Mouse (Mus musculus) lung, embryonic 16.5 days (tissue): ENCODE results near the gene Ppif. TPM values are rescaled to one million over a fixed set of nuclear protein-coding genes. Genes with fewer than 3 reads are reported as not detected.
A peak's percentile ranks its signal among the peaks of the same experiment; 100 is the strongest.

Source experiments
- ATAC-seq: fragments of 200-750 bp; cut with Nextera tagmentation; 2 replicates; pipeline ENCODE4 v1.8.0; 2017; ENCODE audit warnings: low read depth, mild to moderate bottlenecking, moderate library complexity
- H3K27ac ChIP-seq: fragments of 300-500 bp; sonication (generic); 2 replicates; pipeline ENCODE4 v1.5.1; 2014; ENCODE audit warnings: mild to moderate bottlenecking, control low read depth, low read length
- H3K27me3 ChIP-seq: fragments of 300-500 bp; sonication (generic); 2 replicates; pipeline ENCODE4 v1.6.1; 2014; ENCODE audit warnings: low read depth, low read length, mixed read lengths; ENCODE audit not compliant: control insufficient read depth, insufficient read depth
- H3K36me3 ChIP-seq: fragments of 300-500 bp; sonication (generic); 2 replicates; pipeline ENCODE4 v1.6.1; 2014; ENCODE audit warnings: low read length; ENCODE audit not compliant: control insufficient read depth, insufficient read depth
- H3K4me1 ChIP-seq: fragments of 300-500 bp; sonication (generic); replicated peaks from 2 replicates; pipeline ENCODE4 v1.6.1; 2014; ENCODE audit warnings: low read length, mixed read lengths; ENCODE audit not compliant: control insufficient read depth, insufficient read depth
- H3K4me2 ChIP-seq: fragments of 300-500 bp; sonication (generic); 2 replicates; pipeline ENCODE4 v1.6.1; 2014; ENCODE audit warnings: low read depth, low read length, control low read depth
- H3K4me3 ChIP-seq: fragments of 300-500 bp; sonication (generic); 2 replicates; pipeline ENCODE4 v1.5.1; 2014; ENCODE audit warnings: mild to moderate bottlenecking, low read length, control low read depth
- H3K9ac ChIP-seq: fragments of 300-500 bp; sonication (generic); 2 replicates; pipeline ENCODE4 v1.6.1; 2014; ENCODE audit warnings: low read length, control low read depth
- H3K9me3 ChIP-seq: fragments of 300-500 bp; sonication (generic); 2 replicates; pipeline ENCODE4 v1.6.1; 2016; ENCODE audit warnings: low read length; ENCODE audit not compliant: control insufficient read depth
- WGBS: fragments of 180-500 bp; shearing (Covaris S2); extraction: QIAGEN DNeasy Blood & Tissue Kit; methylation state at CpG from one replicate; pipeline ENCODE4 v1.1.7; 2014; 5-methylcytosine and 5-hydroxymethylcytosine counted together
- polyA plus RNA-seq: library from polyadenylated mRNA; unstranded; fragments of >200 nt; fragmentation: Nextera tagmentation; extraction: Ambion mirVana; gene quantifications from 2 replicates; pipeline ENCODE4 v1.2.1, GENCODE M21; 2015

Gene Ppif
- polyA plus RNA-seq, 1 experiment from 2014 or later: 29.9 TPM

GRCm38 (mm10) chr14:25738591-25739001 is 44.6 kb downstream of the Ppif start:
- Histone ChIP-seq H3K27me3 (no peaks in the 10 kb centered on the region), H3K27ac (peak overlapping the region; percentile 55), H3K4me3 (no peak overlapping the region), H3K9ac (no peak overlapping the region; the same call in 1 of the 2 replicates), H3K9me3 (no peaks in the 10 kb centered on the region), H3K36me3 (no peaks in the 10 kb centered on the region), H3K4me1 (peaks cover 59% of the 10 kb centered on the region), H3K4me2 (no peak overlapping the region)
- WGBS: 19% methylated on average over 14 of the region's 14 CpGs
- ATAC-seq: peak; percentile 59

DNA sequence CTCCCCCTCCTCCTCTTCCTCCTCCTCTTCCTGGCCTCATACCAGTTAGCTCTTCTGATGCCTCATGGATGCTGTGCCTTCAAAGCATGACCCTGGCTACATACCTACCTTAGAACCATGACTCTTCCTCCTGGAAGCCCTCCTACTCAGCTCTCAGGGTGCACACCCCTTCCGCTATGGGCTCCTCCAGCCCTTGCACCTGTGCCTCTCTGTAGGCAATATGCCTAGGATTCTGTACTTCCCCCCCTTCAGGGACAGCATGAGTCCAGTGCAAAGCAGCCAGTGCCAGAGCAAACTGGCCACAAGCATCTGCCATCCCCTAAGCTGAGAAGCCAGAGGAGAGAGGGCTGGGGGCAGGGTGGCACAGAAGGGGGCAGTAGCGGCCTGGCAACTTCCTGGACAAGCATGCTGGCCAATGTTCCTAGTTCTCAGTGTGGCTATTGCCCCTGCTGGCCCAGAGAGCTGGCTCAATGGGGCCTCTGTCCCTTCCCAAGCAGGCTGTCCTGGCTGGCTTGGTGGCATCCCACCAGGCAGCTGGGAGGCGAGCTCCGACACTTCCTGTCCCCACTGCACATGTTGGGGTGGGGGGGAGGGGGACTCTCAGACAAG is 46.1 kb downstream of the Ppif start:
- peaks cover 50% of the 10 kb centered on the region for H3K4me1 ChIP-seq
- WGBS: 64% methylated on average over 4 of the region's 4 CpGs

DNA sequence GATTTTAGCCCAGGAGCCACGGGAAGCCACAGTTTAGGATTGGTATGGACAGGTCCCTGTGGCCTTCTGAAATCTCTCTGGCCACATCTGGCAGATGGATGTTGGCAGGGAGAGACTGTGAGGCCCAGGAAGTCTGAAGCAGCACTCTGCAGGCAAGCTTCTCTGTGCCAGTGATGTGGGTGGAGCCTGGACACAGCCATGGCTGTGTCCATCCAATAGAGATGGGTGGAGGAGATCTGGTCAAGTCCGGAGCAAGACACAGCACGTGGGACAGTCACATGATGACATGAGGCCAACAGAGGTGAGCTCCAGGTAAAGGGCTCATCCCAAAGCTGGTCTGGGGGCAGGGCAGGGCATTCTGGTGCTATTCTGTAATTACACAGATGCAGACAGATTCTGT is 47.3 kb downstream of the Ppif start:
- H3K4me3 ChIP-seq: no peak overlapping the region
- H3K4me2 ChIP-seq: no peak overlapping the region
- H3K9ac ChIP-seq: no peak overlapping the region
- peaks cover 38% of the 10 kb centered on the region for H3K4me1 ChIP-seq
- H3K27me3 ChIP-seq: no peaks in the 10 kb centered on the region
- H3K9me3 ChIP-seq: no peaks in the 10 kb centered on the region
- no peaks in the 10 kb centered on the region for H3K36me3 ChIP-seq
- no peak for ATAC-seq
- WGBS: 68% methylated on average over 3 of the region's 3 CpGs
- no peak overlapping the region for H3K27ac ChIP-seq

More for the DNA sequence above, 46.1 kb downstream of the Ppif start:
- ATAC-seq: no peak
- Histone ChIP-seq H3K27me3 (no peaks in the 10 kb centered on the region), H3K9ac (no peak overlapping the region), H3K4me2 (no peak overlapping the region), H3K9me3 (no peaks in the 10 kb centered on the region), H3K4me3 (no peak overlapping the region), H3K27ac (no peak overlapping the region), H3K36me3 (no peaks in the 10 kb centered on the region)

DNA sequence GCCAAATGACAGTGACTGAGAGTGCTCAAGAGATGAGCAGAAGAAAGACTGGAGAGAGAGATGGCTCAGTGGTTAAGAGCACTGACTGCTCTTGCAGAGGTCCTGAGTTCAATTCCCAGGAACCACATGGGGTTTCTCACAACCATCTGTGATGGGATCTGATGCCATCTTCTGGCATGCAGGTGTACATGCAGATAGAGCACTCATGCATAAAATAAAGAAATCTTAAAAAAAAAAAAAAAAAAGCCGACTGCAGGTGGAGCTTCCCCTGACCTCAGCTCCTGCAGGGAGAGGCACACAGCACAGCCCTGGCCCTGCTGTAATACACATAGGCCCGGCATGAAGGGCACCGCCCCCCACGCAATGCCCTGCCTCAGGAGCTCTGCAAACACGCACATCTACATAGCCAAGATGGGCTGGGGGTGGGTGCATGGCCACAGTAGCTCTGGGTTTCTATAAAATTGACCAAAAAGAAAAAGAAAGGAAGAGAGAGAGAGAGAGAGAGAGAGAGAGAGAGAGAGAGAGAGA is 48.0 kb downstream of the Ppif start:
- WGBS: 47% methylated on average over 5 of the region's 5 CpGs
- ATAC-seq: no peak
- Histone ChIP-seq H3K4me3 (no peak overlapping the region), H3K9ac (no peak overlapping the region), H3K27ac (no peak overlapping the region), H3K36me3 (peaks cover 3% of the 10 kb centered on the region; the same call in 1 of the 2 replicates), H3K4me1 (peaks cover 31% of the 10 kb centered on the region), H3K27me3 (no peaks in the 10 kb centered on the region), H3K9me3 (no peaks in the 10 kb centered on the region), H3K4me2 (no peak overlapping the region)

DNA sequence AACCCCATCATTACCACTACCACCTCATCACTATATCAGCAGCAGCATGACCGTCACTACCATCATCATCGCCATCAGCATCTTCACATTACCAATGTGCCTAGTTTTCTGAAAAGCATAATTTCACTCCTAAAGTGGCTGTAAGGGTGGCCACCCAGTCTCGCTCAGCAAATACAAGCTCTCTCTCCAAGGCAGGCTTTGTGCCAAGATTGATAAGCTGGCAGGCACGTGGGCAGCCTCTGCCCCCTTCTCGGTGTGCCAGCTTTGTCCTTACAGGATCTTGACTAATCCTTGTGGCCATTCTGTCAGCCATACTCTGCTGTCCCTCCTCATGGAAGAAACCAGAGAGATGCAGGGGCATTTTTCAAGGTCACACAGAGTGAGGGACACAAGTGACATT is 49.0 kb downstream of the Ppif start:
- Histone ChIP-seq H3K4me2 (no peak overlapping the region), H3K36me3 (peaks cover 3% of the 10 kb centered on the region; the same call in 1 of the 2 replicates), H3K9ac (no peak overlapping the region), H3K4me1 (peaks cover 22% of the 10 kb centered on the region), H3K4me3 (no peak overlapping the region), H3K27ac (no peak overlapping the region), H3K9me3 (no peaks in the 10 kb centered on the region), H3K27me3 (no peaks in the 10 kb centered on the region)
- 61% methylated on average over 5 of the region's 5 CpGs for WGBS
- ATAC-seq: no peak

- WGBS: 51% methylated on average over 11 of the region's 11 CpGs
- H3K27ac ChIP-seq: no peak overlapping the region
- peaks cover 3% of the 10 kb centered on the region; the same call in 1 of the 2 replicates for H3K36me3 ChIP-seq
- H3K9me3 ChIP-seq: no peaks in the 10 kb centered on the region
- H3K4me3 ChIP-seq: no peak overlapping the region
- no peak overlapping the region for H3K9ac ChIP-seq
- H3K4me2 ChIP-seq: no peak overlapping the region
- peaks cover 10% of the 10 kb centered on the region for H3K4me1 ChIP-seq
- no peaks in the 10 kb centered on the region for H3K27me3 ChIP-seq
- no peak for ATAC-seq
Measured at GRCm38 (mm10) chr14:25745365-25746184, 51.6 kb downstream of the Ppif start.

DNA sequence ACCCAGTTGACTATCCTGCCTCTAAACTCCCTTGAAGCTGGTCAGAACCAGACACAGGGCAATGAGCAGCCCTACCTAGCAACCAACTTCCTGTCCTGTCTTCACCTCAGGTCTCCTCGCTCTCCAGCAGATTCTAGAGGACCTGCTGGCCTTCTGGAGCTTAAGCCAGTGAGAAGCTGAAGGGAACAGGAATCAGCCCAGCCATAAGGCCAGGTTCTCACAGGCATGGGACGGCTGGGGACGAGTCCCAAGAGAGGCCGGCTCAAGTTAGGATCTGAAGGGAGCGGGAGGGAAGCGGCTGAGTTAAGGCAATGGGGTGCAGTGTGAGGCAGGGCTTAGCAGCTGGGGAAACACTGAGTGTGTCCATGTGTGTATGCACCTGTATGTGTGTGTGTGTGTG is 52.4 kb downstream of the Ppif start:
- H3K36me3 ChIP-seq: peaks cover 3% of the 10 kb centered on the region; the same call in 1 of the 2 replicates
- H3K4me2 ChIP-seq: no peak overlapping the region
- H3K4me1 ChIP-seq: peaks cover 10% of the 10 kb centered on the region
- no peak overlapping the region for H3K4me3 ChIP-seq
- H3K27ac ChIP-seq: no peak overlapping the region
- ATAC-seq: no peak
- 92% methylated on average over 6 of the region's 6 CpGs for WGBS
- H3K9ac ChIP-seq: no peak overlapping the region
- H3K9me3 ChIP-seq: no peaks in the 10 kb centered on the region
- H3K27me3 ChIP-seq: no peaks in the 10 kb centered on the region

GRCm38 (mm10) chr14:25746971-25747945 is 53.3 kb downstream of the Ppif start:
- peaks cover 3% of the 10 kb centered on the region; the same call in 1 of the 2 replicates for H3K36me3 ChIP-seq
- no peak overlapping the region for H3K27ac ChIP-seq
- H3K4me3 ChIP-seq: no peak overlapping the region
- 0 out of 2 replicates have a peak, but pooled peaks have one; percentile 10 for ATAC-seq
- H3K9me3 ChIP-seq: no peaks in the 10 kb centered on the region
- H3K4me2 ChIP-seq: no peak overlapping the region
- H3K27me3 ChIP-seq: no peaks in the 10 kb centered on the region
- H3K9ac ChIP-seq: no peak overlapping the region
- 59% methylated on average over 21 of the region's 21 CpGs for WGBS
- peaks cover 10% of the 10 kb centered on the region for H3K4me1 ChIP-seq
